Mouse (Mus musculus): ENCODE results near the gene Itgax.
"Not testable (repeated sequence)": the region's sequence is repeated elsewhere in the genome, so short reads cannot be mapped to it uniquely, and the experiment has no call there.

Itgax gene

DNA sequence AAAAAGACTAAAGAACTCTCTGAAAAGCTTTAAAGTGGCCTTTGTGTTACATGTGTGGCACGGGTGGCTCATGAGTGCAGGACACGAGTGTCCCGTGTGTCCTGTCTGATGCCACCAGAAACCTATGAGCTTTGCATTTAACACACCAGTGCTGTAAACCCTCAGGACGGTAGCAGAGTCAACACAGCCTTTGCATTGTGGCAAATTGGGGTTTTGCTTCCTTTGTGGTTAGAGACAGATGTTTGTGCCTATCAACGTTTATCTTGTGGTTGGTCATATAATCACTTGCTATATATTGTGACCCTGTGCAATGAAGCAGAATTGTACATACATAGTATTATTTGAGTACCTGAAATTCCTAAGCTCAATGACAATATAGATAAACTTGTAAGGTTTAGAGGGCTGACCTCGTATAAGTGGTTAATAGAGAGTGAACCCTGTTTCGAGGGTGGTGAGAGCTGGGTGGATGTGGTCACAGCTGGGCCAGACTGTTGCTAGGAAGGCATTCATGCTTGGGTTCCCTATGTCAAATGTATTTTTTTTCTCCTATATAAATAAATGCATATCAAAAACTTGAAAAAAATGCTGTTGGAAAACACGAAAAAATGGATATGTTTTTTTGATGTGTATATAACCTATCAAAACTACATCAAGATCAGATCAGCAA is 29.5 kb downstream of the Itgax start:
- DNase-seq (ENCODE audit: low spot score in 2 of 2), result not testable (repeated sequence)

DNA sequence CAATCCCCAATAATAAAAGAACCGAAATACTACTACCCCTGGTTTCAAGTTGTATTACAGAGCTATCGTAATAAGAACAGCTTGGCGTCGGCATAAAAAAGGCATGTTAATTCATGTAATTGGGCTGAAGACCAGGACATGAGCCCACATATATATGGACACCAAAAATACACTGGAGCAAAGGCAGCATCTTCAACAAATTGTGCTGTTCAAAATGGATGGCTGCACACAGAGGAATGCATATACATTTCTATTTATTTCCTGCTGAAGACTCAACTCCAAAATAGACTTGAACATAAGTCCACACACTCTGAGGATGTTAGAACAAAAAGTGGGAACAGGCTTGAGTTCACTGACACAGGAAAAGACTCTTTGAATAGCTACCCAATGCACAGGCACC is 34.7 kb downstream of the Itgax start:
- DNase-seq (ENCODE audit: low spot score in 2 of 2), result no peak

DNA sequence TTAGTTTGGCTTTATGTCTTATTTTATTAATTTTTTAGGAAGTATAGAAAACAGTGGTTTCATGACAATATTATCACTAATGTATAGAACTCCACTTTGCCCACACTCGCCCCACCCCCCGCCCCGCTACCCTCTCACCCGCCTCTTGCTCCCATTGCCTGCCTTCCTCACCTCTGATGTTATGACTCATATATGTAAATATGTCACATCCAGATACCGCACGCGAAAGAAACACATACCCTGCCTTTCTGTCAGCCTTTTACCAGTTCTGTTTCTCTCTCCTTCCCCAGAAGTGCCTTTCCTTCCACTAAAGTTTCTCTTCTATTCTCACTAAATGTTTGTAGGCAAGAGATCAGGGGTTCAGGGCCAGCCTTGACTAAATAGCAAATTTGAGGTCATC is 37.0 kb downstream of the Itgax start:
- no peak for DNase-seq (ENCODE audit: low spot score in 2 of 2)

DNA sequence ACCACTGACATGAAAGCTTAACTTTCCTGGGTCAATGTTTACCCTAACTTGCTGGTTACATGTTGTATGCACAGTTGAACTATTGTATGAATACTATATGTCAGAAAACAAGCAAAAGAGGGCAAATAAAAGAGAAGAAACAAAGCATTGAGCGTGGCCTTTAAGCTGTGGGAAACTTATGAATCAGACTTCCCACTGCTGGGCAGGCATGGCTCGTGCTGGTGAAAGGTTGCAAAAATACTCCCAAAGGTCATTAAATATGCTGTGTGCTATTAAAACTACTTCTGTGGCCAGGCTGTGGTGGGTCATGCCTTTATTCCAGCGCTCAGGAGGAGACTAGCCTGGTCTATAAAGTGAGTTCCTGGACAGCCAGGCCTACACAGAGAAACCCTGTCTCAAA is 40.6 kb downstream of the Itgax start:
- no peak for DNase-seq (ENCODE audit: low spot score in 2 of 2)

DNA sequence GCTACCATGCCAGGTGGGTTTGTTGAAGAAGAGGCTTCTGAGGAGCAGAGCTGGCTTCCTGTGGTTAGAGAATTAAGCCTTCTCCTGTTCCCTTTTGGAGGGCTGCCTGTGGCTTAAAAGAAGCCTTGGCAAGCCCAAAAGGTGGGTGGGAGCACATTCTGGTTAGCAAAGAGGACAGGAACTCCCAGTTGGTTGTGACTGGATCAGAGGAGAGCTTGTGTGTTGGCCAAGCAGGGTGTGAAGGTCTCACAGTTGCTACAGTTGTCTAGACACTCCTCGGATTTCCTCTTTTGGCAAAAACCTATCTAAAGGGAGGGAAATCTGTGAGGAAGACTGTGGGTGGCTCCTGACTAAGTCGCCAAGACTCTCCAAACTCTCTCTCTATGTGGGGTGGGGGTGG is 49.0 kb downstream of the Itgax start:
- peak in 1 of 2 experiments; percentile 21 for DNase-seq (ENCODE audit: low spot score in 2 of 2)

DNA sequence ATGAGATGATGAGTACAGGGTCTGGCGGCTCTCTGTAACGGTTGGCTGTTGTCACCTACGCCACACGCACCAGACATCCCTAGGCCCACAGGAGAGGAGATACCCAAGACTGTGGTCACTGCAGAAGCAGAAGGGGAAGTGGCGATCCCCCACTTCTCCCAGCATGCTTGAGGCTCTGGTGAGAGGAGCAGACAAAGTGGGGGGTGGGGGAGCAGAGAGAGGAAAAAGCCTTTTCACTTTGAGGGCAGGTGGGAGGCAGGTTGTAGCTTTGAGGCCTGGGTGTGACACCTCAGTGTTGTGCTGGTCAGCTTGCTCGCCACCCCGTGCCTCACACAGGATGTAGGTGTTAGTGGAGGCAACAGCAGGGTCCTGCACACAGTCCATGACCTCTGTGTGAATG is 50.8 kb downstream of the Itgax start:
- DNase-seq (ENCODE audit: low spot score in 2 of 2), result no peak

DNA sequence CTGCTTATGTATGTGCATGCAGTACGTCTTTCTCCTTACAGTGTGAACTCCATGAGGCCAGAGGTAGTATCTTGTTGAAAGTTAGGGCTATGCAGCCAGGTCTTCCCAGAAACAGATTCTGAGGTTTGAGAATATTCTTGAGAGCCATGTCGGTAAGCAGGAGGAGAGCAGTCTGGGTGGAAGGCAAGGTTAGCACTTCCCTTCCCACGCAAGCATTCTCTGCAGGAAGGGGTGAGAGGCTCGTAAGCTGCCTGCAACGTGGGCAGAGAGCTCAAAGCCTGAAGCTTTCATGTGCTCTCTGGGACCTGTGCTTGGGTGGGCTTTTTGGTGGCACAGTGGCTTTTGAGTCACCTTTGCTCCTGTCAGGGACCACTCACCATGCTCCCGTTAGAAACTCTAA is 51.2 kb downstream of the Itgax start:
- no peak for DNase-seq (ENCODE audit: low spot score in 2 of 2)

DNA sequence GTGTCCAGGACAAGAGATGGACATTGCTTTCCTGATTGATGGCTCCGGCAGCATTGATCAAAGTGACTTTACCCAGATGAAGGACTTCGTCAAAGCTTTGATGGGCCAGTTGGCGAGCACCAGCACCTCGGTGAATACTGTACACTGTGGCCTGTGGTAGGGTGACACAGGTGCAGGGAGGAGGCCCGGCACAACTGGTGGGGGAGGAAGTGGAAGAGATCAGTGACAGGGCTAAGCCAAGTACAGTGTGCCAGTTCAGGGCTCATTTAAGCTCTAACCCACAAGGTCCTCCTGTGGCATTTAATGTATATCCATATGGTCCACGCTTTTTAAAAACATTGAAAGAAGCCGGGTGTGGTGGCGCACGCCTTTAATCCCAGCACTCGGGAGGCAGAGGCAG is 52.3 kb downstream of the Itgax start:
- DNase-seq (ENCODE audit: low spot score in 2 of 2), result no peak
